Mouse (Mus musculus): ENCODE measurements around the gene Ldhb. TPM values are rescaled to one million over a fixed set of nuclear protein-coding genes. Genes with fewer than 3 reads are reported as not detected.
"Not testable (repeated sequence)": the region's sequence is repeated elsewhere in the genome, so short reads cannot be mapped to it uniquely, and the experiment has no call there.

Ldhb gene
- polyA plus RNA-seq, 1 experiment from 2014 or later = 215 TPM

DNA sequence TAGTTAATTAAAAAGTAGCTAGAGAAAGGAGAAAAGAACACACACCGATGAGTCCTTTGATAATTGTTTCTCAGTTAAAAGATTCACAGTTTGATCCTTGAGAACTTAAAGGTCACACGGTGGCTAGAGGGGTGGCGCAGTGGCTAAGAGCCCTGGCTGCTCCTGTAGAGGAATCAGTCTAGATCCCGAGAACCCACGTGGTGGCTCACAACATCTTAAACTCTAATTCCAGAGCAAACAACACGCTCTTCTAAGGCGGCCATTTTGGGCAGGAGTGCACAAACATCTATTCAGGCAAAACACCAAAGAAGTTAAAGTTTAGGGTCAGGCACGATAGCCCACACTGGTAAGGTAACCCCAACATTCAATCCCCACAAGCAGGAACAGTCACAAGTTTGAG, 4.2 kb downstream of the Ldhb start:
- DNase-seq = no peak
- WGBS = 74% methylated on average over 8 of the region's 8 CpGs
- no peak overlapping the region for H3K27ac ChIP-seq (ENCODE audit: low read depth)

DNA sequence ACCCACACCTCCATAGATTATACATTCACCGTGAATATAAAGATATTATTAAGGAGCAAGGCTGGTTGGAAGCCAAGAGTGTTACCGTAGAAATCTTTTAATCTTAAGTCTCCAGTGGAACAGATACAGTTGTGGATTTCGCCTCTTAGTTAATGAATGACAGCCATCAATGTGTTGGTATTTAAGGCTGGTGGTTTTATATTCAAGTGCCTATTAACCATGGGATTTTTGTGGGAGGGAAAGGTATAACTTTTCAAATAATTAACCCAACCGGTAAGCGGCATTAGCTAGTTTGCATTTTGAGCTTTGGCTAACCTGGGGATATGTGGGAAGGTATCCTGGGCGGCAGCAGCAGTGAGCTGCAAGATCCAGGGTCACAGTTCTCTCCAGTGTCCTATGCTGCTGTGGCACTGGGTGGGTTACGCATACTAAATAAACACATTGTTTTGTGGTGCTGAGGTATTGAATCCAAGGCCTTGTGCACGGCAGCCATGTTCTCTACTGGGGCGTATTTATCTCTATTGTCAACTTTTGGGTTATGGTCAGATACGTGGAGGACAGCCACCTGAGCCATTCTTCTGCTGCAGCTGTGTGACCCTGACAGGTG, 5.1 kb downstream of the Ldhb start:
- 77% methylated on average over 10 of the region's 10 CpGs for WGBS
- Histone ChIP-seq H3K4me1 (ENCODE audit: insufficient read depth) (0 out of 2 replicates have a peak, but pooled peaks cover 10% of the 10 kb centered on the region), H3K9me3 (ENCODE audit: low read depth, low read length) (no peaks in the 10 kb centered on the region), H3K27me3 (ENCODE audit: insufficient read depth, low read length) (no peaks in the 10 kb centered on the region), H3K9ac (no peak overlapping the region), H3K36me3 (ENCODE audit: insufficient read depth) (peaks cover 32% of the 10 kb centered on the region; the same call in 1 of the 2 replicates), H3K4me3 (ENCODE audit: low read depth, low read length) (no peak overlapping the region), H3K27ac (ENCODE audit: low read depth) (peak overlapping the region; percentile 30; the same call in 1 of the 2 replicates), H3K4me2 (no peak overlapping the region)
- ATAC-seq (ENCODE audit: insufficient read depth) (no peak), DNase-seq (peak; percentile 13)
- no peak for TF ChIP-seq CTCF (IDR thresholded peaks at IDR 0.05; ENCODE audit: low read depth)

More for the DNA sequence above, 4.2 kb downstream of the Ldhb start:
- H3K27me3 ChIP-seq (ENCODE audit: insufficient read depth, low read length) = no peaks in the 10 kb centered on the region
- H3K36me3 ChIP-seq (ENCODE audit: insufficient read depth) = peaks cover 22% of the 10 kb centered on the region; the same call in 1 of the 2 replicates
- H3K9me3 ChIP-seq (ENCODE audit: low read depth, low read length) = no peaks in the 10 kb centered on the region
- H3K9ac ChIP-seq = no peak overlapping the region
- TF ChIP-seq CTCF (IDR thresholded peaks at IDR 0.05; ENCODE audit: low read depth) = no peak
- H3K4me3 ChIP-seq (ENCODE audit: low read depth, low read length) = no peak overlapping the region
- H3K4me1 ChIP-seq (ENCODE audit: insufficient read depth) = 0 out of 2 replicates have a peak, but pooled peaks cover 12% of the 10 kb centered on the region
- ATAC-seq (ENCODE audit: insufficient read depth) = no peak
- H3K4me2 ChIP-seq = no peak overlapping the region

DNA sequence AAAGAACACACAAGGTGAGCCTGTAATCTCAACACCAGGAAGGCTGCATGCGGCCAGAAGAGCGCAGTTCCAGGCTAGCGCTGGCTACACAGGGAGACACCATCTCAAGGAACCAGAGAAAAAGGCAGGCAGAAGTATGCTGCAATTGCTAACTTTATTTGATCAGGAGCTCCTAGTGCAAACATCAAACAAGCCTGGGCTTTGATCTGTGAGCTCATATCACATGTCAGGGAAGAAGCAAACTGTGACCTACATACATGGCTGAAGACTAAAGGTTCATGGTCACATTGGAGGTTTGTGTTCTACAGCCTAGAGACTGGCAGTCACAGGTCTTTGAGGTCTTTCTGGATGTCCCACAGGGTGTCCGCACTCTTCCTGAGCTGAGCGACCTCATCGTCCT, 17.6 kb downstream of the Ldhb start:
- not testable (repeated sequence) for DNase-seq
- H3K36me3 ChIP-seq (ENCODE audit: insufficient read depth) = peaks cover 40% of the 10 kb centered on the region; the same call in 1 of the 2 replicates

DNA sequence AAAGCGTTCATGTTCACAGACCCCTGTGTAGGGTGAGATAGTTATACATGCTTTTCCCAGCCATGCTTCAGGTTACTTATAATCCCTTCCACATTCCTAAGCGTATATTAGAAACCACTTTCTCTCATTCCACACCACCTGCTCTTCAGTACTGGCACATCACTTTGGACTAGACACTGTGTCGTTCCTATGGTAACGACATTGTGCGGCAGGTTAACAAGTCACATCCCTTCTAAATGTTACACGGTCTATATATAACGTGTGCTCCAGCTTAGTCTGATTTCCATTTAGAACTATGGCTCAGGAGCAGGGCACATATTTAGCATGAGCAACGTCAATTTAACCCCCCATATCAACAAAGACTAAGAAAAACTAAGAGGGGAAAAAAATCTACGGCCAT, 20.1 kb downstream of the Ldhb start:
- no peak for ATAC-seq (ENCODE audit: insufficient read depth)
- peaks cover 30% of the 10 kb centered on the region; the same call in 1 of the 2 replicates for H3K36me3 ChIP-seq (ENCODE audit: insufficient read depth)
- H3K4me1 ChIP-seq (ENCODE audit: insufficient read depth) = no peaks in the 10 kb centered on the region
- no peak overlapping the region for H3K27ac ChIP-seq (ENCODE audit: low read depth)
- DNase-seq = no peak
- WGBS = 90% methylated on average over 9 of the region's 9 CpGs
- H3K9me3 ChIP-seq (ENCODE audit: low read depth, low read length) = no peaks in the 10 kb centered on the region
- H3K4me3 ChIP-seq (ENCODE audit: low read depth, low read length) = no peak overlapping the region
- H3K9ac ChIP-seq = no peak overlapping the region
- no peak overlapping the region for H3K4me2 ChIP-seq
- no peaks in the 10 kb centered on the region for H3K27me3 ChIP-seq (ENCODE audit: insufficient read depth, low read length)
- TF ChIP-seq CTCF (IDR thresholded peaks at IDR 0.05; ENCODE audit: low read depth) = no peak

More for the DNA sequence above, 17.6 kb downstream of the Ldhb start:
- H3K4me2 ChIP-seq; H3K4me1 ChIP-seq (ENCODE audit: insufficient read depth); H3K9me3 ChIP-seq (ENCODE audit: low read depth, low read length); ATAC-seq (ENCODE audit: insufficient read depth); H3K4me3 ChIP-seq (ENCODE audit: low read depth, low read length); H3K27ac ChIP-seq (ENCODE audit: low read depth); H3K27me3 ChIP-seq (ENCODE audit: insufficient read depth, low read length); H3K9ac ChIP-seq: not testable (repeated sequence)
- 79% methylated on average over 6 of the region's 6 CpGs for WGBS

DNA sequence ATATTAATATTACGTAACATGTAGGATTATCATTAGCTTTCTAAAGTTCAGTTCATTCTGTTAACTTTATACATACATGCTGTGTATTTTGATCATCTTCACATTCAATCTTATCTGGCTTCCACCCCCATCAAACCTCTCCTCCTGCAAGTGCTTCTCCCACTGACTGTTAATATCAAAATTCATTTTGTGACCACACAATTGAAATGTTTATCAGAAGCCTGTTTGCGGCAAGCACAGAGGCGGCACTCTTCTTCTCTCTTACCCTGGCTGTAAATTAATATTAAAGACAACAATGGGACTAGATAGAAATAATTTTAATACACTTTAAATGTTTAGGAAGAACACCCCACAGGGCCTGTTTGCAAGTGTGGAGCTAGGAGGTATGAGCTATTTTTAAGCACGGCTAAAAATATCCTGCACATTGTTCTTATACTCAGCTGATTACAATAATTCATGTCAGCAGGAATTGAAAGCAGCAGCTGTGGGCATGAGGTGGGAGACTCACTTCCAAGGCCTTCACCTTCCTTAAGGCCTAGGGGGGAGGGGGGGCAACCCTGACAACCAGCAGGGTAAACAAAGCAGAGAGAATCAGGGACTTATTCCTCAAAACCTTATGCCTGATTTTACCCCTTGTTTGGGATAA, 22.2 kb downstream of the Ldhb start:
- no peak for ATAC-seq (ENCODE audit: insufficient read depth)
- H3K27ac ChIP-seq (ENCODE audit: low read depth) = no peak overlapping the region
- H3K27me3 ChIP-seq (ENCODE audit: insufficient read depth, low read length) = no peaks in the 10 kb centered on the region
- no peak overlapping the region for H3K4me3 ChIP-seq (ENCODE audit: low read depth, low read length)
- H3K36me3 ChIP-seq (ENCODE audit: insufficient read depth) = peaks cover 16% of the 10 kb centered on the region; the same call in 1 of the 2 replicates
- TF ChIP-seq CTCF (IDR thresholded peaks at IDR 0.05; ENCODE audit: low read depth) = no peak
- no peaks in the 10 kb centered on the region for H3K4me1 ChIP-seq (ENCODE audit: insufficient read depth)
- H3K9ac ChIP-seq = no peak overlapping the region
- H3K9me3 ChIP-seq (ENCODE audit: low read depth, low read length) = no peaks in the 10 kb centered on the region
- WGBS = 86% methylated on average over 4 of the region's 4 CpGs
- H3K4me2 ChIP-seq = no peak overlapping the region
- DNase-seq = no peak

DNA sequence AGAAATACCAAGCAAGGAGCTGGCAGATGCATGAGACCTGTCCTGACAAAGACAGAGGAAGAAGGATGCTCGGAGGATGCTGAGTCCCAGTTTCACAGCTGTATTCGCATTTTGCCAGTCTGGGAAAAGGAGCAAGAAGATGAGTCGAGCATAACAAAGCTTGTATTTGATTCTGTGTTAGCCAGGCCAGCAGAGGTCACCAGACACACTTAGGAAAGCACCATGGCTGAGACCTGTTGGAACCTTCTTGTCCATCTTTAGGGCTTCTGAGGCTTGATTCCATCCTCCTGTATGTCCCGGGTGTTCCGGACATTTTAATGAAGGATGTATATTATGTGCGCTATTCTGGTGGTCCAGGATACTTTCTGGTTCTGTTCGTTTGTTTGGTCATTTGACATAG, 30.5 kb downstream of the Ldhb start:
- Histone ChIP-seq H3K36me3 (ENCODE audit: insufficient read depth) (no peaks in the 10 kb centered on the region), H3K9ac (no peak overlapping the region), H3K4me2 (no peak overlapping the region), H3K9me3 (ENCODE audit: low read depth, low read length) (no peaks in the 10 kb centered on the region), H3K4me3 (ENCODE audit: low read depth, low read length) (no peak overlapping the region), H3K27me3 (ENCODE audit: insufficient read depth, low read length) (no peaks in the 10 kb centered on the region), H3K27ac (ENCODE audit: low read depth) (no peak overlapping the region), H3K4me1 (ENCODE audit: insufficient read depth) (no peaks in the 10 kb centered on the region)
- ATAC-seq (ENCODE audit: insufficient read depth) = no peak
- WGBS = 72% methylated on average over 7 of the region's 7 CpGs
- TF ChIP-seq CTCF (IDR thresholded peaks at IDR 0.05; ENCODE audit: low read depth) = 0 out of 2 replicates have a peak, but pooled peaks have one; percentile 10
- no peak for DNase-seq

DNA sequence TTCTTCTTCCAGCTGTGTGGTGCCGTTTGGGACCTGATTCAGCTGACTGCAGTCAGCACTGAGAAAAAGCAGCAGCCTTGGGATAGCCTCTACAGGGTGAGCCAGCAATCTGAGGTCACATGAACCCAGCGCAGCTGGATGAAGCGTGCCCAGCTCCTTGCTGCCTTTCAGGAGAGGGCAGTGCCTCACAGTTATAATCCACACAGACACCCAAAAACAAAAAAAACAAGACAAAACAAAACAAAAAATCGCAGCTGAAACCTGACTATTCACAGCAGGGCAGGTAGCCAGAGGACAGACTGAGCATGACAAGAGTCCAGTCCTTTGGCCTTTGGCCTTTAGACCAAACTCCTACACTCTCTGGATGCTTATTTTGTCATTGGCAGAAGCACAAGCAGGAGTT, 35.0 kb downstream of the Ldhb start, which contains the start of gene Gys2:
TSS of gene Gys2 (minus strand) at position 309 of the 403 bp plus-strand sequence.
- no peaks in the 10 kb centered on the region for H3K27me3 ChIP-seq (ENCODE audit: insufficient read depth, low read length)
- 65% methylated on average over 4 of the region's 4 CpGs for WGBS
- DNase-seq (no peak), ATAC-seq (ENCODE audit: insufficient read depth) (no peak)
- no peak for TF ChIP-seq CTCF (IDR thresholded peaks at IDR 0.05; ENCODE audit: low read depth)
- H3K36me3 ChIP-seq (ENCODE audit: insufficient read depth) = no peaks in the 10 kb centered on the region
- no peaks in the 10 kb centered on the region for H3K4me1 ChIP-seq (ENCODE audit: insufficient read depth)
- no peak within 1 kb of the TSS for H3K9ac ChIP-seq
- no peak within 1 kb of the TSS for H3K4me3 ChIP-seq (ENCODE audit: low read depth, low read length)
- no peak within 1 kb of the TSS for H3K4me2 ChIP-seq
- H3K9me3 ChIP-seq (ENCODE audit: low read depth, low read length) = no peaks in the 10 kb centered on the region
- no peak within 1 kb of the TSS for H3K27ac ChIP-seq (ENCODE audit: low read depth)

All from lung, embryonic 14.5 days (tissue).